Mouse (Mus musculus) cerebellum, adult 2 months (tissue): ENCODE measurements around the gene Usp36. TPM values are rescaled to one million over a fixed set of nuclear protein-coding genes. Genes with fewer than 3 reads are reported as not detected.

Source experiments
- DNase-seq, 2 experiments: peaks; one replicate each; pipeline ENCODE4 v3.0.0; 2021
- H3K27ac ChIP-seq: fragments of 200-500 bp; 2 replicates; pipeline ENCODE4 v1.5.1; 2012; ENCODE audit warnings: low read length, control low read depth, inconsistent platforms; ENCODE audit not compliant: insufficient read depth
- H3K27me3 ChIP-seq: fragments of 200-500 bp; 2 replicates; pipeline ENCODE4 v1.6.1; 2012; ENCODE audit warnings: inconsistent platforms, mild to moderate bottlenecking, low read length, moderate library complexity; ENCODE audit not compliant: control insufficient read depth, insufficient read depth
- H3K4me1 ChIP-seq: fragments of 200-500 bp; 2 replicates; pipeline ENCODE4 v1.6.1; 2011; ENCODE audit warnings: low read length; ENCODE audit not compliant: control insufficient read depth, insufficient read depth
- H3K4me3 ChIP-seq: fragments of 200-500 bp; replicated peaks from 2 replicates; pipeline ENCODE3; 2011; ENCODE audit warnings: mild to moderate bottlenecking, low read depth, low read length, control low read depth; ENCODE audit not compliant: insufficient read depth
- CTCF ChIP-seq: fragments of 200-500 bp; IDR thresholded peaks from 2 replicates; pipeline ENCODE4 v1.5.1; 2011; ENCODE audit warnings: low read depth, mild to moderate bottlenecking, control low read depth, low read length, moderate library complexity, borderline replicate concordance; ENCODE audit not compliant: insufficient read depth
- POLR2A ChIP-seq: fragments of 200-500 bp; IDR thresholded peaks from 2 replicates; pipeline ENCODE4 v1.6.1; 2011; ENCODE audit warnings: low read length, control low read depth, borderline replicate concordance; ENCODE audit not compliant: insufficient read depth
- WGBS: fragments of 180-500 bp; shearing (Covaris S2); methylation state at CpG from one replicate; pipeline ENCODE4 v1.1.7; 2018; 5-methylcytosine and 5-hydroxymethylcytosine counted together
- polyA plus RNA-seq: library from polyadenylated mRNA; depleted of rRNA; stranded (reverse); fragments of >200 nt; gene quantifications from 2 replicates; pipeline ENCODE4 v1.2.3, GENCODE M21; 2012

Gene Usp36
- polyA plus RNA-seq, 1 experiment: 33.8 TPM

- no peak for DNase-seq
- no peak for TF ChIP-seq POLR2A
- TF ChIP-seq CTCF: no peak
- 90% methylated on average over 9 of the region's 9 CpGs for WGBS
- H3K27me3 ChIP-seq: no peaks in the 10 kb centered on the region
- H3K4me3 ChIP-seq: no peak overlapping the region
- no peaks in the 10 kb centered on the region for H3K4me1 ChIP-seq
- H3K27ac ChIP-seq: no peak overlapping the region
Measured at GRCm38 (mm10) chr11:118275092-118275491, 15.0 kb downstream of the Usp36 start.

GRCm38 (mm10) chr11:118269827-118270226 lies 20.2 kb downstream of the Usp36 start:
- 97% methylated on average over 3 of the region's 3 CpGs for WGBS
- Histone ChIP-seq H3K4me1 (peaks cover 6% of the 10 kb centered on the region; the same call in 1 of the 2 replicates), H3K27ac (no peak overlapping the region), H3K27me3 (no peaks in the 10 kb centered on the region), H3K4me3 (no peak overlapping the region)
- TF ChIP-seq CTCF (no peak), POLR2A (no peak)
- DNase-seq: peak in 1 of 2 experiments; percentile 47

- Histone ChIP-seq H3K4me1 (peaks cover 6% of the 10 kb centered on the region; the same call in 1 of the 2 replicates), H3K27me3 (no peaks in the 10 kb centered on the region), H3K27ac (no peak overlapping the region), H3K4me3 (no peak overlapping the region)
- DNase-seq: no peak
- TF ChIP-seq POLR2A: no peak
- 0 out of 2 replicates have a peak, but pooled peaks have one; percentile 15 for TF ChIP-seq CTCF
- WGBS: 86% methylated on average over 7 of the region's 7 CpGs
Measured at GRCm38 (mm10) chr11:118266666-118267046, 23.4 kb downstream of the Usp36 start.

GRCm38 (mm10) chr11:118266044-118266665 lies 23.9 kb downstream of the Usp36 start:
- TF ChIP-seq CTCF (no peak), POLR2A (no peak)
- Histone ChIP-seq H3K4me1 (peaks cover 6% of the 10 kb centered on the region; the same call in 1 of the 2 replicates), H3K4me3 (no peak overlapping the region), H3K27me3 (no peaks in the 10 kb centered on the region), H3K27ac (no peak overlapping the region)
- WGBS: 85% methylated on average over 10 of the region's 10 CpGs
- DNase-seq: no peak

- WGBS: 87% methylated on average over 11 of the region's 11 CpGs
- DNase-seq: no peak
- TF ChIP-seq CTCF (no peak), POLR2A (no peak)
- Histone ChIP-seq H3K4me3 (no peak overlapping the region), H3K27me3 (no peaks in the 10 kb centered on the region), H3K27ac (no peak overlapping the region), H3K4me1 (peaks cover 6% of the 10 kb centered on the region; the same call in 1 of the 2 replicates)
Measured at GRCm38 (mm10) chr11:118265621-118266020, 24.4 kb downstream of the Usp36 start.

GRCm38 (mm10) chr11:118263146-118263545 lies 26.9 kb downstream of the Usp36 start:
- WGBS: 68% methylated on average over 5 of the region's 5 CpGs
- H3K4me3 ChIP-seq: no peak overlapping the region
- no peak overlapping the region for H3K27ac ChIP-seq
- no peaks in the 10 kb centered on the region for H3K27me3 ChIP-seq
- H3K4me1 ChIP-seq: 0 out of 2 replicates have a peak, but pooled peaks cover 2% of the 10 kb centered on the region
- peak in 1 of 2 experiments; percentile 26 for DNase-seq
- TF ChIP-seq CTCF (no peak), POLR2A (no peak)

- no peak overlapping the region for H3K4me3 ChIP-seq
- no peak for TF ChIP-seq CTCF
- no peak for TF ChIP-seq POLR2A
- DNase-seq: no peak
- no peaks in the 10 kb centered on the region for H3K27me3 ChIP-seq
- H3K4me1 ChIP-seq: no peaks in the 10 kb centered on the region; the same call in 1 of the 2 replicates
- 84% methylated on average over 8 of the region's 8 CpGs for WGBS
- H3K27ac ChIP-seq: no peak overlapping the region
Measured at GRCm38 (mm10) chr11:118260081-118260480, 30.0 kb downstream of the Usp36 start.

- Histone ChIP-seq H3K4me1 (peaks cover 3% of the 10 kb centered on the region), H3K27me3 (no peaks in the 10 kb centered on the region), H3K27ac (no peak overlapping the region), H3K4me3 (no peak overlapping the region)
- WGBS: 90% methylated on average over 8 of the region's 8 CpGs
- DNase-seq: no peak
- TF ChIP-seq CTCF (no peak), POLR2A (no peak)
Measured at GRCm38 (mm10) chr11:118259580-118259979, 30.5 kb downstream of the Usp36 start.
